Mouse (Mus musculus) MEL (cell line): ENCODE data around the gene Gabra5. TPM values are rescaled to one million over a fixed set of nuclear protein-coding genes. Genes with fewer than 3 reads are reported as not detected.

Experiments used
- DNase-seq: peaks from one replicate; pipeline ENCODE4 v3.0.0; 2011; ENCODE audit warnings: low read depth, low spot score
- H3K27ac ChIP-seq: 2 replicates; pipeline ENCODE4 v1.5.1; 2012; ENCODE audit warnings: low read depth, mild to moderate bottlenecking, control low read depth, low read length, moderate library complexity; ENCODE audit not compliant: control insufficient read depth
- H3K27me3 ChIP-seq, 2 experiments: fragments of 150-350 bp in 1 of 2; sonication (generic) in 1 of 2; 2 replicates each; pipeline ENCODE4 v1.6.1; 2012; ENCODE audit warnings: low read length in 2 of 2, mild to moderate bottlenecking in 2 of 2, improper control_type of control experiment in 1 of 2, moderate library complexity in 1 of 2; ENCODE audit not compliant: insufficient read depth in 2 of 2, control insufficient read depth in 1 of 2
- H3K36me3 ChIP-seq, 2 experiments: 2 replicates each; pipeline ENCODE4 v1.6.1; 2012 to 2014; ENCODE audit warnings: low read length in 2 of 2, improper control_type of control experiment in 1 of 2, inconsistent platforms in 1 of 2, mild to moderate bottlenecking in 1 of 2; ENCODE audit not compliant: insufficient read depth in 2 of 2, control insufficient read depth in 1 of 2
- H3K4me1 ChIP-seq, 2 experiments: fragments of 150-350 bp in 1 of 2; sonication (generic) in 1 of 2; 2 replicates each; pipeline ENCODE4 v1.6.1; 2012; ENCODE audit warnings: low read length in 2 of 2, improper control_type of control experiment in 1 of 2, mild to moderate bottlenecking in 1 of 2; ENCODE audit not compliant: insufficient read depth in 2 of 2, control insufficient read depth in 1 of 2
- H3K4me3 ChIP-seq, 2 experiments: fragments of 150-350 bp in 1 of 2; sonication (generic) in 1 of 2; 2 replicates each; pipeline ENCODE4 v1.5.1; 2012; ENCODE audit warnings: low read depth in 2 of 2, low read length in 2 of 2, mild to moderate bottlenecking in 2 of 2, moderate library complexity in 2 of 2, control low read depth in 1 of 2, improper control_type of control experiment in 1 of 2; ENCODE audit not compliant: control insufficient read depth in 1 of 2, insufficient read depth in 1 of 2
- H3K79me2 ChIP-seq: 2 replicates; pipeline ENCODE4 v1.6.1; 2012; ENCODE audit warnings: mild to moderate bottlenecking, low read length, moderate library complexity; ENCODE audit not compliant: control insufficient read depth, poor library complexity, insufficient read depth
- H3K9ac ChIP-seq: 2 replicates; pipeline ENCODE4 v1.6.1; 2012; ENCODE audit warnings: low read depth, mild to moderate bottlenecking, control low read depth, low read length, moderate library complexity; ENCODE audit not compliant: control insufficient read depth, poor library complexity, severe bottlenecking
- H3K9me3 ChIP-seq: fragments of 150-350 bp; sonication (generic); replicated peaks from 2 replicates; pipeline ENCODE4 v1.6.1; 2012; ENCODE audit warnings: mild to moderate bottlenecking, low read length, improper control_type of control experiment, moderate library complexity; ENCODE audit not compliant: insufficient read depth
- CTCF ChIP-seq, 3 experiments: IDR thresholded peaks in 2 of 3; conservative IDR thresholded peaks in 1 of 3; 2 replicates each; pipeline ENCODE4 v1.5.1; 2011 to 2012; ENCODE audit warnings: low read length in 3 of 3, low read depth in 2 of 3, mild to moderate bottlenecking in 2 of 3, improper control_type of control experiment in 1 of 3, inconsistent platforms in 1 of 3, mixed read lengths in 1 of 3, moderate library complexity in 1 of 3; ENCODE audit not compliant: control insufficient read depth in 1 of 3, insufficient read depth in 1 of 3, poor library complexity in 1 of 3, severe bottlenecking in 1 of 3
- E2F4 ChIP-seq: IDR thresholded peaks from 2 replicates; pipeline ENCODE4 v1.6.1; 2011; ENCODE audit warnings: low read depth, low read length, improper control_type of control experiment, borderline replicate concordance
- ELF1 ChIP-seq: IDR thresholded peaks from 2 replicates; pipeline ENCODE4 v1.6.1; 2014; ENCODE audit warnings: low read depth, mild to moderate bottlenecking, inconsistent platforms, low read length, improper control_type of control experiment, moderate library complexity
- EP300 ChIP-seq, 2 experiments: IDR thresholded peaks; 2 replicates each; pipeline ENCODE4 v1.6.1; 2011; ENCODE audit warnings: improper control_type of control experiment in 2 of 2, low read length in 2 of 2, low read depth in 1 of 2, mild to moderate bottlenecking in 1 of 2
- GABPA ChIP-seq: IDR thresholded peaks from 2 replicates; pipeline ENCODE4 v1.6.1; 2012; ENCODE audit warnings: low read depth, mild to moderate bottlenecking, inconsistent platforms, low read length, improper control_type of control experiment, moderate library complexity
- GATA1 ChIP-seq: IDR thresholded peaks from 2 replicates; pipeline ENCODE4 v1.6.1; 2011; ENCODE audit warnings: low read depth, low read length, improper control_type of control experiment
- JUND ChIP-seq: IDR thresholded peaks from 2 replicates; pipeline ENCODE4 v1.6.1; 2011; ENCODE audit warnings: low read depth, mild to moderate bottlenecking, improper control_type of control experiment, low read length
- KAT2A ChIP-seq: conservative IDR thresholded peaks from 2 replicates; pipeline ENCODE4 v1.6.1; 2012; ENCODE audit warnings: low read depth, low read length, improper control_type of control experiment, inconsistent platforms
- MAFK ChIP-seq: IDR thresholded peaks from 2 replicates; pipeline ENCODE4 v1.6.1; 2011; ENCODE audit warnings: low read depth, mild to moderate bottlenecking, low read length, improper control_type of control experiment, borderline replicate concordance
- MAX ChIP-seq: IDR thresholded peaks from 2 replicates; pipeline ENCODE4 v1.6.1; 2011; ENCODE audit warnings: low read length, improper control_type of control experiment
- MXI1 ChIP-seq: IDR thresholded peaks from 2 replicates; pipeline ENCODE4 v1.6.1; 2011; ENCODE audit warnings: mild to moderate bottlenecking, low read depth, low read length, improper control_type of control experiment
- MYC ChIP-seq: IDR thresholded peaks from 2 replicates; pipeline ENCODE4 v1.6.1; 2011; ENCODE audit warnings: low read depth, mild to moderate bottlenecking, low read length, improper control_type of control experiment, moderate library complexity
- POLR2A ChIP-seq, 2 experiments: IDR thresholded peaks; 2 replicates each; pipeline ENCODE4 v1.6.1; 2011 to 2012; ENCODE audit warnings: low read length in 2 of 2, mild to moderate bottlenecking in 2 of 2, control low read depth in 1 of 2, improper control_type of control experiment in 1 of 2, low read depth in 1 of 2, moderate library complexity in 1 of 2; ENCODE audit not compliant: control insufficient read depth in 1 of 2, insufficient read depth in 1 of 2, poor library complexity in 1 of 2
- POLR2AphosphoS2 ChIP-seq: IDR thresholded peaks from 2 replicates; pipeline ENCODE4 v1.6.1; 2011; ENCODE audit warnings: low read length, improper control_type of control experiment
- POLR2AphosphoS5 ChIP-seq: IDR thresholded peaks from 2 replicates; pipeline ENCODE4 v1.6.1; 2012; ENCODE audit warnings: low read depth, borderline replicate concordance, mild to moderate bottlenecking, inconsistent platforms, low read length, moderate library complexity, mixed read lengths
- RAD21 ChIP-seq: IDR thresholded peaks from 2 replicates; pipeline ENCODE4 v1.6.1; 2011; ENCODE audit warnings: mild to moderate bottlenecking, low read depth, low read length, improper control_type of control experiment
- RCOR1 ChIP-seq: IDR thresholded peaks from 2 replicates; pipeline ENCODE4 v1.6.1; 2012; ENCODE audit warnings: low read depth, mild to moderate bottlenecking, inconsistent platforms, low read length, improper control_type of control experiment
- SIN3A ChIP-seq: IDR thresholded peaks from 2 replicates; pipeline ENCODE4 v1.6.1; 2012; ENCODE audit warnings: low read length, improper control_type of control experiment, inconsistent platforms
- SMC3 ChIP-seq: IDR thresholded peaks from 2 replicates; pipeline ENCODE4 v1.6.1; 2011; ENCODE audit warnings: low read depth, low read length, improper control_type of control experiment
- TAL1 ChIP-seq: IDR thresholded peaks from 2 replicates; pipeline ENCODE4 v1.6.1; 2012; ENCODE audit warnings: mild to moderate bottlenecking, inconsistent platforms, low read length, moderate library complexity, mixed read lengths
- TBP ChIP-seq: IDR thresholded peaks from 2 replicates; pipeline ENCODE4 v1.8.0; 2011; ENCODE audit warnings: low read depth, low read length, improper control_type of control experiment
- ZC3H11A ChIP-seq: IDR thresholded peaks from 2 replicates; pipeline ENCODE4 v1.6.1; 2012; ENCODE audit warnings: low read depth, mild to moderate bottlenecking, inconsistent platforms, low read length, improper control_type of control experiment
- ZKSCAN1 ChIP-seq: IDR thresholded peaks from 2 replicates; pipeline ENCODE4 v1.6.1; 2012; ENCODE audit warnings: low read depth, mild to moderate bottlenecking, inconsistent platforms, low read length, improper control_type of control experiment, moderate library complexity
- ZMIZ1 ChIP-seq: IDR thresholded peaks from 2 replicates; pipeline ENCODE4 v1.6.1; 2012; ENCODE audit warnings: low read depth, mild to moderate bottlenecking, inconsistent platforms, low read length, improper control_type of control experiment, moderate library complexity
- polyA plus RNA-seq, 2 experiments: library from polyadenylated mRNA; stranded (reverse) in 1 of 2; unstranded in 1 of 2; fragments of >175 nt in 1 of 2; fragments of >200 nt in 1 of 2; gene quantifications; 2 replicates each; pipeline versions ENCODE4 v1.2.1 to v1.2.4; 2012; ENCODE audit warnings: low replicate concordance in 2 of 2, low read depth in 1 of 2; ENCODE audit not compliant: insufficient read length in 2 of 2, insufficient read depth in 1 of 2, missing spikeins in 1 of 2
- total RNA-seq: library from RNA; depleted of rRNA; stranded (reverse); fragments of 300-350 nt; gene quantifications from 2 replicates; pipeline ENCODE4 v1.2.3, GENCODE M21; 2012

The Gabra5 gene
- total and polyA plus RNA-seq, 3 experiments = not detected

GRCm38 (mm10) chr7:57365134-57366012 is 144.5 kb downstream of the Gabra5 start:
- TF ChIP-seq GATA1 (no peak), ZKSCAN1 (no peak), JUND (no peak), E2F4 (no peak), RCOR1 (no peak), GABPA (no peak), MAFK (no peak), EP300 (IDR thresholded peaks at IDR 0.05; ENCODE audit: low read depth in 1 of 2, low read length in 2 of 2) (no peak), POLR2A (IDR thresholded peaks at IDR 0.05; ENCODE audit: control insufficient read depth in 1 of 2, insufficient read depth in 1 of 2, low read depth in 1 of 2, low read length in 2 of 2, poor library complexity in 1 of 2) (no peak), POLR2AphosphoS5 (no peak), ELF1 (no peak), TAL1 (no peak), MYC (no peak), MAX (no peak)
- Histone ChIP-seq H3K27me3 (no peaks in the 10 kb centered on the region), H3K9ac (no peak overlapping the region), H3K4me3 (no peak overlapping the region), H3K79me2 (no peaks in the 10 kb centered on the region), H3K9me3 (no peaks in the 10 kb centered on the region), H3K27ac (no peak overlapping the region), H3K36me3 (no peaks in the 10 kb centered on the region), H3K4me1 (no peaks in the 10 kb centered on the region)
- DNase-seq = no peak

GRCm38 (mm10) chr7:57363812-57364211 is 146.0 kb downstream of the Gabra5 start:
- H3K9ac ChIP-seq = no peak overlapping the region

More at GRCm38 (mm10) chr7:57363812-57364211, 146.0 kb downstream of the Gabra5 start:
- Histone ChIP-seq H3K27ac (no peak overlapping the region), H3K4me3 (no peak overlapping the region), H3K36me3 (no peaks in the 10 kb centered on the region), H3K9me3 (no peaks in the 10 kb centered on the region), H3K27me3 (no peaks in the 10 kb centered on the region), H3K79me2 (no peaks in the 10 kb centered on the region), H3K4me1 (no peaks in the 10 kb centered on the region)
- TF ChIP-seq GABPA = no peak
- TF ChIP-seq POLR2AphosphoS5 = no peak
- no peak for TF ChIP-seq RCOR1
- TF ChIP-seq CTCF (IDR thresholded peaks at IDR 0.05 in 2 of 3, conservative IDR thresholded peaks at IDR 0.05 in 1 of 3; ENCODE audit: control insufficient read depth in 1 of 3, insufficient read depth in 1 of 3, low read depth in 2 of 3, low read length in 3 of 3, poor library complexity in 1 of 3, severe bottlenecking in 1 of 3) = no peak
- TF ChIP-seq JUND = no peak
- no peak for TF ChIP-seq ZC3H11A
- TF ChIP-seq SMC3 = no peak
- TF ChIP-seq MYC = no peak
- no peak for TF ChIP-seq ZMIZ1
- no peak for TF ChIP-seq MXI1
- no peak for TF ChIP-seq RAD21
- no peak for TF ChIP-seq GATA1
- TF ChIP-seq MAX = no peak
- TF ChIP-seq SIN3A = no peak
- TF ChIP-seq KAT2A = no peak
- TF ChIP-seq TAL1 = no peak
- TF ChIP-seq TBP = no peak
- TF ChIP-seq POLR2AphosphoS2 = no peak
- no peak for DNase-seq
